Mouse (Mus musculus) kidney, postnatal 36 days (tissue): ENCODE measurements around the gene Magi2.

ENCODE experiments used
- DNase-seq, 2 experiments: peaks; one replicate each; pipeline ENCODE4 v3.0.0; 2021 to 2022; ENCODE audit warnings: mixed read lengths in 2 of 2

Gene Magi2

DNA sequence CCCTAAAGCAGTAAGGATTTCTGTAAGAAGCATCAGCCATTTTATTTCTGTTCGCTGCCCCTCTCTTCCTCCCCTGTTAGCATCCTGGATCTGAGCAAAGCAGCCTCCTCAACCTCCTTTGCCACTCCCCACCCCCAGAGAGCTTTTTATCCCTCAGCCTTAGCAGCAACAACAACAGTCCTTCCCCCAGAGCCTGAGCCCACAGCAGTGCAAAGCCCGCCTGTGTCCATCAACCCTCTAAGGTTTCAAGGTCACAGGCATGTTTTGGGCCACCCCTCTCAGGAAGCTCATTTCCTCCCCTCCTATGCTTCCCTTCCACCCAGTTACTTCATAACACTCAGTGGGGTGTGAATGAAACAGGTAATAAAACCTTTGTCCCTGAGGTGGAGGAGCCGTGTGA lies 1309.7 kb downstream of the Magi2 start:
- DNase-seq: no peak

DNA sequence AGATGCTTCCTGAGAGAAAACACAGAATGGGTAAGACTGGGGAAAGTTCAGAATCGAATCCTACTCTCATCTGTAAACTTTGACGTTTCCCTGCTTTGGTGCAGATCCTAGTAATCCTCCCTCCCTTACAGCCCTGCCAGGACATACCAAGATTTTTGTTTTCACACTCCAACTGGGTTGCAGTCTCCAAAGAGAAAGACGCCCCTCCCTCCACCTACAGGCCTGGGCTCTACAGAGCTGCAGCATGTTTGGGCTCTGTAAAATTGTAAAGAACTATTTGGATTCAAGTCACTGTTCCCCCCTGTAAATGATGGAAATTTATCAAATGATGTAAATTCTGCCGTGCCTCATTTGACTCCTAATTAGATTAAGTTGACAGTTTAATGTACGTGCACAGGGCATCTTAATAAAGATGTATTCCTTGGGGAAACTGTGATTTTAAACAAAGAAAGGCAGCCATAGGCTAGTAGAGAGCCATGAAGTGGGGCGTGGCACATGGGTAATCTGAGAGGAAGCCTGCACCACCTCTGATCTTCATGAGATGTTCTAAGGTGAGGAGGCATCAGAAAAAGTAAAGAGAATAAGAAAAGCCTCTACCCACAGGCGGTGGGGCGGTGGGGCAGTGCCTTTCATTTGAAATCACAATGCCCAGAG lies 1310.7 kb downstream of the Magi2 start:
- DNase-seq: no peak

DNA sequence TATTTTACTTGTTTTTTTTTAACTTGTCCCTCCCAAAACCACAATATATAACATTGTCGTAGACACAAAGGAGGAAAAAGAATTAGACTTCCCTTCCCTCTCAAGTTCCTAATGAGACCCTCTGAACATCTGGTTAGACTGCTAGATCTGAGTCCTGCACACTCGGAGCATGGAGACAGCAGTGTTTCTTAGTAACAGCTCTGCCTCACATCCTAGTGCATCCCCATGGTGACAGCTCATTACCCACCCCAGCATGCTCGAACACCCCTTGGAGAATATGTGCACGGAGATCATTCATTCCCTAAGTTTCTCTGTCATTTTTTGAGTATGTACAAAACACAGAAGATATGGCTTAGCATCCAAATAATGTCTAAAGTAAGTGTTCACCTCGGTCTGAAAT lies 1317.5 kb downstream of the Magi2 start:
- DNase-seq: no peak

DNA sequence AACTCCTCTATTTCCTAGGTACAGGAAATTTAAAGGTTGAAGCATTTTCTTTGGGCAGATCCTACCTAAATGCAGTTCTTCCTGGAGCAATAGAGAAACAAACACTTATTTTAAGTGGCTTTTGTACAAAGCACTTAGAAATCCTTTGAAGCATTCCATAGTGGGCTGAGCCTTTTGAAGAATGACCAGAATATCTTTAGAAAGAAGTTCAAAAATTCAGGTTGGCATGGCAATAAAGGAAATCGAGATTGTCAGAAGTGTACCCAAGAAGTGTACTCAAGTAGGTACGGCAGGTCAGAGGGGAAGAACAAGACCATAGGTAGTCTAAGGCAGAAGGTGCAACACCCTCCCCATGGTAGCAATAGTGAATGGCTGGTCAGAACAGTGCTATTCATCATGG lies 1332.5 kb downstream of the Magi2 start:
- no peak for DNase-seq

DNA sequence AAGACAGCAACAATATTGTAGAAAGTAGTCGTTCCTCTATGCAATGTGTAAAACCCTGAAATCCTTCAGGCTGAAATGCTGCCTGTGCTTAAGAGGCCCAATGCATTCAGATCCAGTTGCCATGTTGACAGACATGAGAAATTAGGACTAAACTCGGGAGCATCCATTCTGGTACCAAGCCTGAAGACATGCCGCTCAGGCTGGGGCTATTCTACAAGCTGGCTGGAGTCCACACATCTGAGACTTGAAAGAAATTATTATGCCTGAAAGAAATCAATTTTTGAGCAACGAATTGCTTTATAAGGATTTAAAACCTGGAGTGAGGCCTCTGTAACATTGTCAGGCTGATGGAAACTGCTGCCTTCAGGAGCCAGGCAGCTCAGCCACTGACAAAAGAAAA lies 1333.0 kb downstream of the Magi2 start:
- no peak for DNase-seq

DNA sequence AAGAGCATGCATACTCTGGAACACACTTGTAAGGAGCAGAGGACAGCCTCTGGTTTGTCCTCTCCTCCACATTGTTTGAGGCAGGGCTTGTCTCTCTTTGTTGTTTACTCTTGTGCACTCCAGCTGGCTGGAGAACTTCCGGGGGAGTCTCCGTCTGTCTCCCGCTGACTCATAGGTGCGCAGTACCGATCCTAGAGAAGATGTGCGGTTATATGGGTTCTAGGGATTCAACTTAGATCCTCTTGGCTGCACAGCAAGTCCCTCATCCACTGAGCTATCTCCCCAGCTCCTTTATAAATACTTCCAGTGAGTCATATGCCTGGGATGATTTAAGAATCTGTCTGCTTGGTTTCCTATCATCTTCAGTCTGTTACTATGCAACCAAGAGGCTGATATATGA lies 1341.6 kb downstream of the Magi2 start:
- DNase-seq: no peak

DNA sequence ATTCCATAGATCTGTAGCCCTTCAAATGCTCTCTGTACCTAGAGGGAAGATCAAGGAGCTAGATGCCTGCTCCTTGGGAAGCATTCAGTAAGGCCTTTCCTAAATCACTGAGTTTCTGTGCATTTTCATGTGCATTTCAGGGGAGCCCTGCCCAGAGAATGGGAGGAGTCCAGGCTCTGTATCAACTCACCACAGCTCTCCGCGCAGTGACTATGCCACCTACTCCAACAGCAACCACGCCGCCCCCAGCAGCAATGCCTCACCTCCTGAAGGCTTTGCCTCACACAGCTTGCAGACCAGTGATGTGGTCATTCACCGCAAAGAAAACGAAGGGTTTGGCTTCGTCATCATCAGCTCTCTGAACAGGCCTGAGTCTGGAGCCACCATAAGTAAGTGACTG lies 1342.1 kb downstream of the Magi2 start:
- no peak for DNase-seq

DNA sequence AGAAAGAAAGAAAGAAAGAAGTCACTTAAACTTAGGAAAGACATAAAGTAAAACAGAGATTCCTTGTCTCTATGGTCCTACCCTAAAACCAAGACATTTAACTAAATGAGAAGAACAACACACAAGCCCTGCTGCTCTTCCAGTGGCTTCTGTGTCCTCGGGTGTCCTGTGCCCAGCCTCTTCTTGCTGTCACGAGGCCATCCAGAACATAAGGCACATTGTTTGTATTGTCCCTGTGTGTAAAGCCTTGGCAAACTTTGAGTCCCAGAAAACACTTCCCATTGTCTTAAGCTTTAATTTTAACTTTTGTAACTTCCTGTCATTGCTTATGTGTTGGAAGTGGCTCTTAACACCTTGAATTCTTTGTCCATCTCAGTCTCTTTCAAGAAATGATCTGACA lies 1348.0 kb downstream of the Magi2 start:
- no peak for DNase-seq

DNA sequence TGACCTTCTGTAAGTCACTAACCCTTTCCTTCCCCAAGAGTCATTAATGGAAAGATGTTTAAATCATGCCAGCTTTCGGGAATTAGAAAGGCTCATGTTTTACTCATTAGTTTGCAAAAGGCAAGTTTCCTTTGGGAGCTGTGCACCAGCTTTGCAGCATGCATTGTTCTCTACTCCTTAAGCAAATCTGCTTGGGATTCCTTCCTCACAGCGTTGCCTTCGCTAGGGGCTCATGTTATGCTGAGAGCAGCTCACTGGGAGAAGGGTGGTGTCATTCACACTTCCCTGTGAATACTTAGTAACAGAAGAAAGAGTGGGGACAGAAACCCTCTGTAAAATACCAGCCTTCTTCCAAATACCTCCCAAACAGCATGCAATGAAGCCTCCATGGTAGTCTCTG lies 1349.0 kb downstream of the Magi2 start:
- no peak for DNase-seq

DNA sequence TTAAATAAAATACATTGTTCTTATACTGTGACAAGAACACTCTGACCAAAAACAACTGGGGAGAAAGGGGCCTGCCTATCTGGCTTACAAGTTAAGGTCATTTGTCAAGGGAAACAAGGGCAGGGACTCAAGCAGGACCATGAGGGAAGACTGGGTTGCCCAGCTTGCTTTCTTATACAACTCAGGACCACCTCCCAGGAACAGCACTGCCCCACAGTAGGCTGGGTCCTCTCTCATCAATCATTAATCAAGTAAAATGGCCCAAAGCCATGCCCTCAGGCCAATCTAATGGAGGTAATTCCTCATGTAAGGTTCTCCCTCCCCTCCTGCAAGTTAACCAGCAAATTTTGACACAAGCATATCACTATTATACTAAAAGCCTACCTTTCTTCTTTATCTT lies 1349.4 kb downstream of the Magi2 start:
- no peak for DNase-seq

DNA sequence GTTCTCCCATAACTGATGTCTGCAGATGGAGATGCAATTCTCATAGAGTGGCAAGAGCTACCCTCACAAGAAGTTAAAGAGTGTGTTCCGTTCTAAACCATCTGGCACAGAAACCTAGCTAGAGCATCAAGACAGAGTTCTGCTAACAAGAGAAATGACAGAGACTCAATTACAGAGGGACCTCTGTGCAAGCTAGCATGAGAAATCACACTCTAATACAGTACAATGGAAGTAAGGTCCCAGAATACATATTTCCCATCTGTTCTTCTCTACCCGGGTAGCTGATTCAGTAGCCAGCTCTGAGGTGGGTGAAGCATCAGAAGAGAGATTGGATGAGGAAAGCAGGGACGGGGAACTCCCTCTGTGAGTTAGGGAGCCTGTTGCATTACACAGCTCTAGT lies 1351.8 kb downstream of the Magi2 start:
- DNase-seq: no peak

DNA sequence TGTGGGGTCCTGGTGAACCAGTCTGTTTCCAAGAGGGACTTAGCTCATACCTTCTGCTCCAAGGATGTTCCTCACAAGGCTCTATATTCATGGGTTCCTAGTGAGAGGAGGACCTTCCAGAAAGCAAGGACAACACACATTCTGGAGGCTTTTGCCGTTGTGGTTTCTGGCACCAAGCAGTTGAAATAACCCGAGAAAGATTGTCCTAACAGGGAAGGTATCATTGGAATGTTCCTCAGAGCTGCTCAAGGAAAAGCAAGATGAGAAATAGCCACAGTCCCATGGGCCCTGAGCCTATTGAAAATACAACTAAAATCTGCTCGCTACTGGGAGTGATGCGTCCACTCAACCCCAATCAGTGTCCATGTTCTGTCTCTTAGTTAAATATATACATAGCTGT lies 1353.8 kb downstream of the Magi2 start:
- DNase-seq: no peak

DNA sequence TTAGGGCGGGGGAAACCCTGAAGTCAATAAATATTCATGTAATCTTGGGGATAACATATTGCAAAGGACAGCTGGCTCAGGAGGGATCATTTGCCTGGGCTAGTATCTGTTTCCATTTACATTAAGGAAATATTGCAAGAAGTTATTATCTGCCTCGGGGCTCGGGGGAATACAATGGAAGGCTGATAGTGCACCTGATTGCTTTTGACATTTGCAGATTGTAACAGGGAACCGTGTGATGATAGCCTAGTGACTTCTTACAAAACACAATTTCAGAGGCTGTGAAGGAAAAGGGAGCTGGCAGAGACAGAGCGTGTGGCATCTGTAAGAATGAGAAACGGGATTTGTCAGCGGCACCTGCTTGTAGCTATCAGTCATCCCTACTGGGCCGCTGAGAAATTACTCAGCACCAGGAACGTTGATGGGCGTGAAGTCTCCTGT lies 1356.2 kb downstream of the Magi2 start:
- DNase-seq: no peak

DNA sequence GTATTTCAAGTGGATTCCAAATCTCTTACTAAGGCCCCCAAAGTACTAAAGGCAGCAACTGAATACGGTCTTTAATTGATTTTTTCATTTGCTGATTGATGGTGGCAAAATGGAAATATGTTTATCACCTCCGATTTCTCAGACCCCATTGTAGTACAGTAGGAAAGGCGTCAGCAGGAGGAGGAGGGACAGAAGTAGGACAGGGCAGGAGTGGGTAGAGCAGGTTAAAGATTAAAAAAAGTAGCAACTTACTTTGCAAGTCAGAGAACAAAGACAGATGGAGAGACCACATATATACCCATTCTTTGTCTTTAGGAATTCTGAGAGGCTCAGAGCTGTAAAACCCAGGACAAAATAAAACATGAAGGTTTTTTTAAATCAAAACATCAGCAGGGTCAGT lies 1356.8 kb downstream of the Magi2 start:
- no peak for DNase-seq

DNA sequence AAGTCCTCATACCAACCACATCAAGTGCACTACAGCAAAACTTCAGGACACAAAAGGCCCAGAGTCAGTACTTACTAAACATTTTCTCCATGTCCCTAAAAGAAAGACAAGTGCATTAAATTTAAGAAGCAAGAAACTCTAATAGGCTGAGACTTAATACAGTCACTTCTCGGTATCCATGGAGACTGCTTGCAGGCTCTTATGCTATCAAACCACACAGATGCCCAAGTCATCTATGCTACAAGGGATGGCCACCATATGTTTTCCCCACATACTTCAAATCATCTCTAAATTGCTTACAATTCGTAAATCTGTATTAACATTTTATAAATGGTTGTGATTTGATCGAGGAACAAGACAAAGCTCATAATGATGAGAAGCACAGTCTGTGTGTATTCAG lies 1357.9 kb downstream of the Magi2 start:
- no peak for DNase-seq

DNA sequence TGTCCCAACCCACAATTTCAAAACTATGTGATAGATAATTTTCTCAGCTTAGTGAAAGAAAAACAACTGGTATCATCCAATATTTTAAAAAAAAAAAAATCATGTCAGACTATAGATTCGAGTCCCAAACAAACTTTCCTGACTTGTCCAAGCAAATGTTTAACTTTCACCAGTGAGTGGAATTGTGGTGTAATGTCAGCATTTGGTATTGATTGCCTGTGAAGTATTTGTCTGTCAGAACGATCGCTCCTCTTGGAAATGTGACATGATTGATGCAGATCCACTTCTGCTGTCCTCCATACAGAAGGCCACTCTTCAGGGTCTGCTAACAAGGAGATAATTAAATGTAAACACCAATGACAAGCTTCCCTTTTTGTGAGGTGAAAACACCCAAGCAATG lies 1362.9 kb downstream of the Magi2 start:
- DNase-seq: no peak

DNA sequence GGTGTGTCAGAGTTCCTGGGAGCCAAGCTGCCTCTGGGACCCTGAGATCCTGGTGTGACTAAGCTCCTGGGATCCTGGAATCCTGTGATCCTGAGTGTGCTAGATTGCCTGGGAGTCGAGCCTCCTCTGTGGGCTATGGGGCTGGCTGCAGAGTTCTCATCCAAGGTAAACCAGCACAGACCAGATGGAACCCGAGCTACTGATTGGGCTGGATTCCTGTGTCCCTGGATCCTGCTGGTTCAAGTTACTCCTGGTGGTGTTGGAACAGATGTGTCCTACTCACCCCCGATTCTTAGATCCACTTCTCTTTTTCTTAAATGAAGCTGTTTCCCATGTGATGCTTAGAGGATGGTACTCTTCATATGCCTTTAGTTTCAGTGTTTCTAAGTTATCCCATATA lies 1371.4 kb downstream of the Magi2 start:
- no peak for DNase-seq

DNA sequence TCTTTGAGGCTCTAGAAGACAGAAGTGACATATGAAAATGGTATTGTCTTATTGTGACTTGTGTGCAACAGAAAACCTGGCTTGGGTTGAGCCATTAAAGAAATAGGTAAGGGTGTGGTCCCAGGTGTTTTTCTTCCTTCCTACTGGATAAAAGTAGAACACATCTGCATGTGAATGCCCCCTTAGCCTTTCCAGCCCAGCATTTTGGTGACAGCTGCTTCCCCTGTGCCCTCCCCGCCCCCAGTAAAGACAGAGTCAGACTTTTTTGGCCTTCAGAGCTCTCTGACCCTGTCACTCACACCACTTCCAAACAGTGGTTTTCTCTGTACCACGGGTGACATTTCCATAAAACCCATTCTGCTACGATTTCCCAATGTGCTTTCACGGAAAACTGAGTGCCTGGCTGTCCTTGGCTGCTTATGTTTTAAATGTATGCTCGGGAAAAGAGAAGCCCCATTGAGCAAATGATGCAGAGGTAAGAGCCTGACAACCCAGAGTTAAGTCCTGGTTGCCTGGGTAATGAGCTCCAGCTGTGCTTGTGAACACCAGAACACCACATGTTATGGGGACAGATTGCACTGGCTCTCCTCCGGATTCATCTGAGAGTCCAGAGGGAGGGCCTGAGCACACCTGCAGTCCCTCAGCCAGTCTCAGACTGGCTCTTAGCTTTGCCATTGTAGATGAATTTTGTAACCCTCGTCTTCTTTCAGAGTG lies 1377.1 kb downstream of the Magi2 start:
- DNase-seq: no peak

DNA sequence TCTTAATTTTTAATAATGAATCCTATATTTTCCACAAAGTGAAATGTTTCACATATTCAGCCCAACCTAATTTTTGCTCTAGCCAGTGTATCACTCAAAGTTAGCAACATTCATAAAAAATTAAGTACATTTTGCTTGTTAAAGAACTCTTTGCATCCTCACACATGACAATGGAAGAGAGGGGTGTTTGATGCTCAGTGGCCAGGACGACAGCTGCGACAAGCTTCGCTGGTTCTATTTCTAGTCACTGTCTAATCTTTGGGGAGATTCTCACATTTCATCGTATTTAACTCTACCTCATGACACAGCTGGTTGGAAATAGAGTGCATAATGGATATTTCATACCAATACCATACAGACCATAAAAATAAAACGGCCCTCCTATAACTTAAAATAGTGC lies 1379.7 kb downstream of the Magi2 start:
- no peak for DNase-seq

DNA sequence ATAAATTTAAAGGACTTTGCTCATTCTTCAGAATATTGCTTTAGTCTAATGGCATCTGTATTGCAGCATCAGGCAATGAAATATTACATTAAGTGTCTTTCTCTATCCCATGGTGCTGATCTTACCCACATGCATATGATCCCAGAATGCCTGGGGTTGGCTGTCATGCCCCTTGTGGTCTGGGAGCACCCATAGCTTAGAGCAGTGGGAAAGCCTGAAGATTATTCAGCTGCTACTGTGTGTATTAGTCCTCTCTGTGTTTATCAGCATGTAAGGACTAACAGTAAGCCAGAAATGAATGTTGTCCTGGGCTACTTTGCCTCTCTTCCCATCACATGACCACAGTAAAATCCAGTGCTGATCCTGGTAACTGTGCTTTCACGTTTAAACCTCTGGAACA lies 1380.7 kb downstream of the Magi2 start:
- no peak for DNase-seq

DNA sequence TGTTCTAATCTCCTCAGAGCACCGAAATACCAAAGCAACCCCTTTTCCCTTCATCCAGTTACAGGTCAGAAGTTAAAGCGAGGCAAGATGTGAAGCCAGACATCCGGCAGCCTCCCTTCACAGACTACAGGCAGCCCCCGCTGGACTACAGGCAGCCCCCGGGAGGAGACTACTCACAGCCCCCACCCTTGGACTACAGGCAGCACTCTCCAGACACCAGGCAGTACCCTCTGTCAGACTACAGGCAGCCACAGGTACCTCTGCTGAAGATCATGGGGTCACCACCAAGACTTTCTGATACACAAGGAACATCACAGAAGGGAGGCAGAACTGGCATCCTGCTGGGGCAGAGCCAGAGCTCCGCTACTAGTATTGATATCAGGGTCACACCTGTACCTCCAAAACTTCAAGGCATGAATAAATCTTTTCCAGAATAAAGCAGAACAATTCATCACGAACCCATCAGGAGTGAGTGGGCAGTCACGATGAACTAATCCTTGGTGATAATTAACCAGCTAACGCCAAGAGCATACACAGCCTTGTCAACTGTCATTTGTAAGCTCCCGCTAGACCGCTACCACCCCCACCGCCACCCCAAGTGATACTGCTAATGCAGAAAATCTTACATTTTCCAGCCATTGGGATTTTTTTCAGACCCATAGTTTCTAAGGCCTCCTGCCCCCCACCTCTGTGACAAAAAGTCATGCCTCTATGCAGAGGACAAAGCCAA lies 1382.5 kb downstream of the Magi2 start:
- no peak for DNase-seq

DNA sequence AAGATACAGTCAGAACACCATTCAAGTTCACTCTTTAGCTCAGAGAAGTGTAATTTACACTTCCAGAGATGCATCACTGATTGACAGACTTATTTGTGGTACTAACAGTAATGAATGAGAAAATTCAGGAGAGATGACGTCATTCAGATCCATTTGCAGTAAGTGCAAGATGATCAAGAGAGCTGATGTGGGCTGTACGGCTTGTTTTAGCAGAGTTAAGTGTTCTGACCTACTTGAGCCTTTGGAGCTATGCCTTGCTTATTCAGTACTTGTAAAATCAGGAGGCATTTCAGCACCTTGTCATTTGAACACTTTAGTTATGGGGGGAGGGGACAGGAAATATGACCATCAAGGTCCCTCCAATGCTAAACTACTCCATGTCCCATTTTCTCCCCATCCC lies 1383.8 kb downstream of the Magi2 start:
- DNase-seq: no peak

DNA sequence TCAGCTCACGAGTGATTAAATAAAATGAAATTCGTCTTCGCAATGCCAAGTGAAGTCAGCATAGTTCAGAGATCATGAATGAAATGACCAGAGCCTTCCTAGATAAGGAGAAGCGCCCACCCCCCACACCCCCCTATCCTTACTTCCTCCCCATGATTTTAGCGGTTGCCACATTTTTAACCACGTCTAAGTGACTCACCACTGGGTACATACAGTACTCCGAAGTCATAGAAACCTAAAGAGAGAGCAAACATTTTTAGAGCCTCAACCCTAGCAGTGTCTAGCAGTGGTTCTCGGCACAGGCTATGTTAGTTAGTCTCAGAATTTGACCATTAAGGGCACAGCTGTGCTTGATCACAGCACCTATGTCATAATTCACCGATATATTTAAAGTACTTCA lies 1385.8 kb downstream of the Magi2 start:
- no peak for DNase-seq

DNA sequence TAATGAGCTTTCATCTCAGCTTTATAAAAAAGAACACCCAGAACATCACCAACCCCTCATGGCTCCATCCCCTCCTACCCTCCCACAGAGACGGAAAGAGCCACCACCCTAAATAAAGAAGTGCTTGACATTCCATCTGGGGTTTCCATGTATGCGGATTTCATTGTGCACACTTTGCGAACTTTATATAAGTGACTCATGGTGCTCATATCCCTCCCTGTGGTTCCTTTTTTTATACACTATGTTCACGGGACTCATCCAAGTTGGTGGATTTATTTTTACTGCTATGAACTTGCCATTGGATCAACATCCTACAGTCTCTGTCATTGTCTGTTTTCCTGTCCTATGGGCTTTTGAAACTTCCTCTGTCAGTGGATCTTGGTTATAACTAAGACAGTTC lies 1388.1 kb downstream of the Magi2 start:
- DNase-seq: no peak
